Mouse (Mus musculus) left cerebral cortex, postnatal 10 days (tissue): ENCODE results near the gene Lrp4. TPM values are rescaled to one million over a fixed set of nuclear protein-coding genes. Genes with fewer than 3 reads are reported as not detected.

Source experiments
- DNase-seq, 2 experiments: peaks; one replicate each; pipeline ENCODE4 v3.0.0; 2021 to 2022; ENCODE audit warnings: low spot score in 2 of 2, mixed read lengths in 1 of 2; ENCODE audit errors: extremely low spot score in 1 of 2
- intact Hi-C: fragments of 180-260 bp; cut with DNase I; formaldehyde crosslinking; loops from one replicate; pipeline ENCODE4 v1.15.1; 2025
- total RNA-seq, 2 experiments: library from RNA; stranded (reverse); gene quantifications; 2 replicates each; pipeline ENCODE4 v1.2.3; 2021

Lrp4 gene
- 10 to 100 TPM; 26.3 to 26.4 TPM for total RNA-seq

DNA sequence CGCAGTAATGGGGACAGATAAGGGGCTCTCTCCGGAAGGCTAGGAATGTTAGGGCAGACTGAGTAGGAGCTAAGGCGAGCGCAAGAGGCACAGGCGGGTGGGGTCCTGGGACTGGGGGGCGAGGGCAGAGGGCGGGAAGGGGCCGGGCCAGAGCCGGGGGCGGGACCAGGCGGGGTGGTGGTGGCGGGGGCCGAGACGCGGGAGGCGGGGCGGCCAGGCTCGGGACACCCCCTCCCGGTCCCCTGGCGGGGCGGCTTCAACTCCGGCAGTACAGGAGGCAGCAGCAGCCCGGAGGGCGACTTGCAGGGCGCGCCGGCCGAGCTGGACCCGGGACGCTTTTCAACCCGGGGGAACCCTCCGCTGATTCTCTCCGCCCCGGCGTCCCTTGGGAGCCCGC is at the start of gene Lrp4:
Lrp4 (plus strand) TSS at position 253 of the 397 bp plus-strand sequence.
- intact Hi-C loops = no loop called here

DNA sequence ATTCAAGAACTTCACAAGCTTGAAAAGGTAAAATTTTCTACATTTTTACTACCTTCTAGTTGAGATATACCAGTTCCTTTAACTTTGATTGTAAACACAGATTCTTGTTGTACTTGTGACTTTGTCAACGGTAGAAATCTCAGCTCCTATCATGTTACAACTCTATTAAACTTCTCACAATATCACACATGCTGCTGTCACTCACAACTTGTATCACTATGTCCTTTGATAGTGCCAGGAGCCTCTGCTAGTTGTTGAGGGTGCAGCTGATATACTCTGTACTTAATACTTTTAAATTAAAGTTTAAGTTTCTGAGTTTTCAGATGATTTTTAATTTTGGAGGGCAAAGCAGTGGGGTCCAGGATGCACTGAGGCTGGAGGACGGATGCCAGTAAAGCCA is 49.3 kb upstream of the Lrp4 start:
- DNase-seq = no peak
- intact Hi-C loops = no loop called here

More for the DNA sequence above, at the start of gene Lrp4:
- DNase-seq = peak in 1 of 2 experiments; percentile 83

DNA sequence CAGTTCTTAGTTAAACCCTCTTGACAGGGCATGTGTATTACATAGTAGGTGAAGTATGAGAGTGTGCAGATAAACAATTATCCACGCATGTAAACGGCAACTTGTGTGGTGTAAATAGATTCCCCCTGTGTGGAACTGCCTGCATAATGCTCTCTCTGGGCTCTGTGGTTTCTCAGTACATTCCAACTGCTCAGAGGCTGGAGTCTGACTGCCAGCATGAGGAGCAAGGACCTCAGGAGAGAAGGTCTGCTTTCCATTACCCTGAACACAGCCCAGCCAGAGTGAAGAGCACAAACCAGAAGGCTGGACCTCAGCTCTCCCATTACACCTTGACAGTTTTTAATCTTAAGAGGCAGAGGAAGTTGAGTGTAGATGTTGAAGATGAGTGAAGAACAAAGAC is 45.8 kb upstream of the Lrp4 start:
- intact Hi-C loops = no loop called here
- no peak for DNase-seq

DNA sequence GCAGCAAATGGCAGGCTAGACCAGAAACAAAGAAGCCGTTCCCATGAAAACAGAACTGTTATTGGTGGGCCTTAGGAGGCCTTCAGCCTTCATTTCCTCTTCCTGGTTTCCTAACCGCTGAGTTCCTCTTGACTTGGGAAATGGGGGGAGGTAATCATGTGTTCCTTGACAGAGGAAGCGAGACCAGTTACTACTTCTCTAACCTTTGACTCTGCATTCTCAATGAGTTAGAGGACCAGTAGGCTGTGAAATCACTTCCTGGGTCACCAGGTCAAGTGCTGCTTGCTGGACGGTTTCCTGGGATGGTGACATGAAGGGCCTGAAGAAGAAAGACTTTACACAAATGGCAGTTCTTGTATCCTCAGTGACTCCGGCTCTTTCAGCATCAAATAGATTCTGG is 45.0 kb upstream of the Lrp4 start:
- no peak for DNase-seq
- intact Hi-C loops = no loop called here

DNA sequence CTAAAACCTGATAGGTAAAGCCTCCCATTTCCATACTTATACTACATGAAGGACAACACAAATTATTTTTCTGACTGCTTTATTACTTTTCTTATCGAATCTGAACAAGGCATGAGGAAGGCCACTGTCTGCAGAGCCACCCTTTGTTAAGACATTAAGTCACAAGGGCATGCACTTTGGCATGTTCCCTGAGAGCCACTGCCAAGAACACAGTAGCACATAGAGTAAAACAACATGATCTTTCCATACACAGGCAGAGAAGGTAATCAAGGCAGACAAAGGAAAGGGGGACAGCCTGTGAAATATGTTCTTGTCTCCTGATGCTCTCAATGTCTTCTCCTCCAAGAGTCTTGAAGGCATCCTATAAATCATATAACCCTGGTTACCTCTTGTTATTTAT is 43.5 kb upstream of the Lrp4 start:
- no peak for DNase-seq
- intact Hi-C loops = no loop called here

DNA sequence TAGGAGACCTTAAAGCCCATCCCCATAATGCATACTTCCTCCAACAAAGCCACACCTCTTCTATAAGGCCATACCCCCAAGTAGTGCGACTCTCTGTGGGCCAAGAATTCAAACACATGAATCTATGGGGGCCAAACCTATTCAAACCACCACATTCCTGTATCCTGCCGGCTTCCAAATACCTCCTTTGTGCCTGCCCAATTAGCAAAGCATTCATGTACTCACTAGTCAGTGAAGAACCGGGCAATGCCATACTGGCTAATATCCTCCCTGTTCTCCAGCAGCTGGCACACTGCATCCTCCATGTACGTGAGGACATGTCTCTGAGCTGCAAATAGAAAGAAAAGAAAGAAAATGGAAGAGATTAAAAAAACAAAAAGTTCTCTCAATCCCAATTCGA is 35.7 kb upstream of the Lrp4 start:
- intact Hi-C loops = no loop called here
- no peak for DNase-seq

DNA sequence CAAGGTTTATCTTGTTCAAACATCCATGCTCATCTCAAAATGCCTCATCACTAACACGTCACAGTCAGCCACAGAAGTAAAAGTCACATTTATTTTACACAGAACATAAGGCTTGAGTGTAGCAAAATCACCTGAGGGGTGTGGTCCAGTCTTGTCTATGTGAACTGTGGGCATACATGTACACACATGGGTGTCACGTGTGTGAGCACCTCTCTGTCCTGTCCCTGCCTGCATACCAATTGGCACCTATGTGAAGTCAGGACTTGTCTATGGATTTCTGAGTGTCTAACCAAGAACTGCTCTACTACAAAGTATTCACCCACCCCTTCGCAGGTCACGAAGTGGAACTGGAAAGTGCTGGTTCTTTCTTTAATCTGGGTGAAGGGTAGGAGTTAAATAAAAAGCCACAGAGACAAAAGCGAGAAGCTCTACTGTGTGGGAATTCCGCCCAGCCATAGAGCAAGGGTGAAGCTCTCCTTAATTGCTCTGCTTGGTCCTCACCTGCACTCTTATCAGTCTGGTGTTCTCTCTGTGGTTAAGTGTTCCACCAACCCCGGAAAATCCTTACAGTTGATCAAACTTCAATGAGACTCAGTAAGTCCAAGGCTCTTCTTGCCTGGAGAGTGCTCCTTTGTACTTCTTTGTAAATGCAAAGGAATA is 33.1 kb upstream of the Lrp4 start:
- no peak for DNase-seq
- intact Hi-C loops = no loop called here

DNA sequence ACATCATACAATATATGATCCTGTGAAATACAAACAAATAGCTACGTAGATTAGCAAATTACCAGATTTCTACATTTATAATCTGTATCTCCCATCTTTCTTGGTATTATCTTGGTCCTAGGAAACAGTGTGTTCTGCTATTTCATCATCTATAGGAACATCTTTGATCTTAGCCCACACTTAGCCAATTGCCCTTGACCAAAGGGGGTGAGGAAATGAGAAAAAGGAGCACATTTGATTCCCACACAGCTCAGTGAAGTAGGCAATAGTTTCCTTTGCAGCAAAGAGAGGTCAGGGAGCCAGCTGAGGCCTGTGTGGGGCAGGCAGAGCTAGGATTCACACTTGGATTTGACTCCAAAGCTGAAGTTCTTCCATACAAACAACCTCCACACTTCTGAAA is 31.0 kb upstream of the Lrp4 start:
- no peak for DNase-seq
- intact Hi-C loops = no loop called here

DNA sequence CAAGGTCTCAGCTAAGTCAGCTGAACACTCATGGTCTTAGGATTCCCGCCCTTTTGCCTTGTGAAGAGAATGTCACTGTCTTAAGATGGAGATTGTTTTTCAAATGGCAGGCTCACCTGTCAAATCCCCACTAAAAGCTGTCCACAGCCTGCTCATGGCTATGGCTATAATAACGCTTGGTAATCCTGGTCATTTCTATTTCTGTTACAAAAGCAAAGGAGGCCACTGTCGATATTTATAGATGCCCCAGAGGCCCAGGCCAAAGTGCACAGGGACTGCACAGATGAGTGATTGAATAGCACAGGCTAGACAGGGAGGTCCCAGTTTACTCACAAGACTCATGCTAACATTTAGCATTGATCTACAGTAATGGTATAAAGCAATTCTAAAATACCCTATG is 28.2 kb upstream of the Lrp4 start:
- DNase-seq = no peak
- intact Hi-C loops = no loop called here

DNA sequence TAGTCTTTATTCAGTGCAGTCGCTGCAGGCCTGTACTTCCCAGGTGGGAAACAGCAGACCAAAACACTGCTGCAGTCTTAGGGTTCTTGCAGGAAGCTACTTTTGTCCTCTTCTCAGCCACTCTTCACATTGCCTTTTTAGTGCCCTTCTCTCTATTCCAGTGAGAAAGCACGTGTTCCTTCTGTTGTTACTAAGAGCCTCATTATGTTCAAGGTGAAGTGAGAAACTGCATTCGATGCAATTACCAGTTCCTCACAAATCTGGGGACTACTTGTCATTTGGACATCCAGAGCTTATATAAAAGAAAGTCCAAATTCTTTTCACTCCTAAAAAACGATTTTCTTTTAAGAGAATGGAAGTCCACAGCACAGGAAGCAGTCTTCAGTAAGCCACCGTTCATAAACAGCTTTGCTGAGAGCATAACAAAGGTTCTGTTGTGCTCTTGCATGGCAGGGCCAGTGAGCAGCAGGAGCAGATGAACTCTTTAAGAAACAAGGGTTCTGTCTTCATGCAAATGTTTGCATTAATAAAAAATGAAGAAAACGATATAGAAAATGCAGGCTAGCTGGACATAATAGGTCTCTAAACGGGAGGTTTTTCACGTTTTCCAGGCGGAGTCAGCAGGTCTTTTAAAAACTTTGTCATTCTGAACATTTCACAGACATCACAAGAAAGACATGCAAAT is 27.3 kb upstream of the Lrp4 start:
- intact Hi-C loops = no loop called here
- DNase-seq = no peak

DNA sequence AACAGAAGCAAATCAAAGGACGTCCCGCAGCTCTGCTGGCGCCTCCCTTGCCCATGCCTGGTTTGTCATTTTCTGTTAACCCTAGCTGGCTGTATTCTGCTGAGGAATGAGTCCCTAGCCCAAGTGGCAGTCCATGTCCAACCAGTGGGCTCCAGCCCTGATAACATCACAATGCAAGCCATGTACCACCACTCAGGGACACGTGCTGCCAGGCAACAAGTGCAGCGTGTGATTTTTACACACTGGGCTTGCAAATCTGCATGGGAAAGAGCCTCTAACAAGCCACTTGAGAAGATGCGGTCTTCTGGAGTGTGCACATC is 26.8 kb upstream of the Lrp4 start:
- intact Hi-C loops = no loop called here
- peak in 1 of 2 experiments; percentile 19 for DNase-seq

DNA sequence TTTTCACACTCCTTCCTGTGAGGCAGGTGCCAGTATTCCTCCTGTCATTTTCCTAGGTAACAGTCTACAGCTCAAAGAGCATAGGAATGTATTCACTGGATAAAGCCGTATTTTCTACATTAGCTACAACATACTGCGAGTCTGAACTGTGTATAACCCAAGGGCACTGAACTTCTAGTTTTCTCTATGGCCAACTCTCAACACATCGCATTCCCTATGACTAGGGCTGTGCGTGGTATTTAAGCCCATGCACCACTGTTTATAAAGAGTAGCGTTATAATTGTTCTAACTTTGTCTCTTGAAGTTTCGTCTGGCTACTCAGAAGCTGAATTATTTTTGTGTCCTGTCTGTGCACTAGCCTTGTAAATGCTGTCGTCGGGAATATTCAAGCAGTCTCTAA is 20.6 kb upstream of the Lrp4 start:
- DNase-seq = no peak
- intact Hi-C loops = no loop called here

DNA sequence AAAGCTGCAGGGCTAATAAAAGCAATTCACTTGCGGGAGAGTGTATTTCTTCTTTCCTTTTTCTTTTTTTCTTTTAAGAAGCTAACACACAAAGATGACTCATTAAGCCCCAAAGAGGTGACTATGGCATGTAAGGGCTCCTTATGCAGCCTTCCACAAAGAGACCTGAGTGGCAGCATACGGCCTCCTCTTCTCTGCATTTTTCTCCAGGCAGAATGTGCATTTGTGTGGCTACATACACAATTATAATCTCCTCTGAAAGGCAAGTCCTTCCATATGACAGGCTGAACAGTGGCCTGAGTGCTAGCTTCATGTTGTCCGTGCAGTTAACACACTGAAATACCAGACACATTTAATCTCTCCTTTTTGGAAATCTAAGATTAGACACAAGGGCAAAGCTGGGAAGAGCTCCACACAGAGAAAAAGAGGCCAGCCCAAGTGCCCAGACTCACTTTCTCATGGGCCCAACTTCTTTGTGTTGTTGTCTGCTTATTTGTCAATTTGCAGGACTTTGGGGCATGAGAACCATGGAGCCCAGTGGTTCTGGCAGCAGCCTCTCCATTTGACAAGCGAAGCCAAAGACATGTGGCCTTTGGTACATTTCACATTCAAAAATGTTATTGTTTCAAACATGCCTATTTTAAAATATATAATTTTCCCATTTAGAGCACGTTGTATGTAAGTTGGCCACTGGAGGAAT is 20.0 kb upstream of the Lrp4 start:
- intact Hi-C loops = no loop called here
- DNase-seq = no peak

DNA sequence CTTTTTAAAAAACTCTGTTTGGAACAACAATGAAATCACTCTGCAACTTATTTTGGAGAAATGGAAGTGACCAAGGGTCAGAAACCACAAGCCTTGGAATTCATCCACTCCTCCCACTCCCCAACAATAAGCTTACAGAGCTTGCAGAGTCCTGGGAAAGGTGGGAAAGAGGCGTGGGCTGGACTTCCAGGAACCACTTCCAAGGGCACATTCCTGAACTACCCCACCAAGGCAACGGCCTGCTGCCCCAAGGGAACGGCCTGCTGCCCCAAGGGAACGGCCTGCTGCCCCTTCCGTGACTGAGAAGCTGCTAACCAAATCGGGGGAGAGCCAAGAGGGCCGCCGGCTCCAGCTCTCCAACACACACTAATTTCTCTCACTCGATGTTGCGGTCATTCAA is 18.0 kb upstream of the Lrp4 start:
- DNase-seq = no peak
- intact Hi-C loops = no loop called here

DNA sequence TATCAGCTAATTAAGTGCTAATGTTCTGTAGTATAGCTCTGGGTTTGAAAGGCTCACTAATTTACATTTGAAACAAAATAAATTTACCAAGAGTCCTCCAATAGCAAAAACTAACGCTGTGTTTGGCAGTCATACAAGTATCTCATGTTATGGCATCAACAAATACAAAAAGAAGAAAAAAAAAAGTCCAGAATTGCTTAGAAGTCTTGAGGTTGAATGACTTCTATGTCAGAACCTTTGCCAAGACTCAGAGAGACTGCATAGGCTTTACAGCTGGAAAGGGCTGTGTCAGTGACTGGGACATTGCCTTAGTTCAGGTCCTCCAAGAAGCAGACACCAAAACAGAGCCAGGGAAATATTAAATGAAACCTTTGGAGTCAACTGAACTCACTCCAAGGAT is 17.4 kb upstream of the Lrp4 start:
- no peak for DNase-seq
- intact Hi-C loops = no loop called here

DNA sequence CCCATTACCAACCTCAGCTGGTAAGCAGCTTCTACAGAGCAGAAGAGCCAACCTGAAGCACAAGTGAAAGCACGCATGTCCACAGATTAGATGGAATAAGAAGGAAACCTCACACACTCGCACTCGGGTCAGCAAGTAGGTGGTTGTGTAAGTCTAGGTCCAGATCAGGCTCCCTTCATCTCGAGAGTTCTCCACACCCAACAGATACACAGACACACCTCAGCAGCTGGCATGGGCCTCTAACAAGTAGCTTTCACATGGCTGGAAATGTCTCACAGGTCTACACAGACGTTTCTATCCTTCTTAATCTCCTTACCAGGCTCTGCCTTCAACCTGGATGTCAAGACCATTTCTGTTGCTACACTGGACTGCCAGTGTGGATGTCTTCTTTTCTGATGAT is 16.6 kb upstream of the Lrp4 start:
- intact Hi-C loops = no loop called here
- no peak for DNase-seq

DNA sequence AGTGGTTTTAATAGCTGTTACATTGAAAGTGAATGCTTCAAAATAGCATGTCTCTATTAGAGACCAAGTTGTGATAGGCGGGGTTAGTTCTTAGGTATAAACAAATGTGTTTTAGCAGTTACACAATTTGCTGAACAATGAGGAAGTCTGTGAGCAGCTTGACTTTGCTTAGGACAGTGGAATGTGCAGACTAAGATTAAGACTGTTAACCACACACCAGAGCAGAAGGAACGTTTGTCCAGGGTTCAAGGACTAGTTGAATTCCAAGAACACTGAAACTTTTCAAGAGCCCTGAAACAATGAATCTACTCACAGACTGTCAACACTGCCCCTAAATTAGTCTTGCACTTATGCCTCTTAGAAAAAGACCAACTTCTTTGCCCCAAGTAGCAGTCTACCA is 15.6 kb upstream of the Lrp4 start:
- no peak for DNase-seq
- intact Hi-C loops = no loop called here

DNA sequence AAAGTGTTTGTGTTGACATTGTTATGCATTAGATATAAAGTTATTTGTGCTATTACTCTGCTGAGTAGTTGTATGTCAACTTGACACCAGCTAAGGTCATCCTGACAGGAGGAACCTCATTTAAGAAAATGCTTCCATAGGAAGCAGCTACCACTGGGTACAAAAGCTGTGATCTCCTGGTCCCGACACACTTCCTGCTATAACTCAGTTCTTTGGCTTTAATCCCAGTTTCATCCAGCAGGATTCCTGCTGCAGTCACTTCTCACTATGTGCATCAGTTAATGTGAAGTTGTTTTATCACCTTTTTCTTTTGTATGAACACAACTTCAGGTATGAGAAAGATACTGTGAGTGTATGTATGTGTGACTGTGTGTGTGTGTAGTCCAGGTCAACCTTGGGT is 15.1 kb upstream of the Lrp4 start:
- intact Hi-C loops = no loop called here
- DNase-seq = no peak

DNA sequence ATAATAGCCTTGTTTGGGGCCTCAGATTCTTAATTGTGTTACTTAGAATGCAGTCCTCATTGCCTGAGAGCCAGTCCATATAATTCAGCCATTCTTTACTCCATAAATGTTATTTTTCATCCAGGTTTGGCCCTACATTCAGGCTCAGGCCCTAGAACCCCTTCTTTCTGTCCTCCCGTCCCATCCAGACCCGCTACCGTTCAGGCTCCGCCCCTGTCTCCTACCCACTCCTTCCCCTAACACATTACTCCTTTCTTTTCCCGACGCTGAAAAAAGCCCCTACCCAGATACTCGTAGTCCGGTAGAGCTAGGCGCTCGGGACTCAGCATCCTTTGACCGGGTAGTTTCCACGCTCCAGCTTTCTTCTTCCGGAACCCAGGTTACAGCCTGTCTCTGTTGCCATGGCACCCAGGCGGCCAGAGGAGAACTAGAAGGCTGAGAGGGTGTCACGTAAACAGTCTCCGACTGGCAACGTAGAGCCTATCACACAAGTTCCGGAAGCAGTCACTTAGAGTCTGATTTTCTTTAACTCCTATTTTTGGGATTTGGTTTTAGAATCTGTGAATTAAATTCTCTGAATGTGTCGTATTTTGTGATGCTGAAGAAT is 12.9 kb upstream of the Lrp4 start, which contains the start of gene 1110051M20Rik:
1110051M20Rik (minus strand) TSS at position 419 of the 607 bp plus-strand sequence.
- intact Hi-C loops = no loop called here

DNA sequence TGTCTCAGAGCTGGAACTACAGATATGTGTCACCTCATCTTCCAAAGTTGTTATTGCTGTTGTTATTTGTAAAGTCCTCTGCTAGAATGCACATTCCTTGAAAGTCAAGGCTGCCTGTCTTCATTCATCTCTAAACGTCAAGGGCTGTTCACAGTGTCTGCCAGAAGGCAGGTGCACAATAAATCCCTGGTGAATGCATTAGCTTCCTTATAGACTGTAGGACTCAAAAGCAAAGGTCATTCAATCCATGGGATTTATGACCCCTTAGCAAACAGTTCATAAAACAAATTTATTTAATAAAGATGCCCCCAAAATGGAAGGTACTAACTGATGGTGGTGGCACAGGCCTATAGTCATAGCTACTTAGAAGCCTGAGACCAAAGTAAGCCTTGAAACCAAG is 7.6 kb upstream of the Lrp4 start:
- intact Hi-C loops = no loop called here
- DNase-seq = no peak

More for the DNA sequence above, 12.9 kb upstream of the Lrp4 start, which contains the start of gene 1110051M20Rik:
- peak; percentile 91 to 94 for DNase-seq
